Mouse (Mus musculus): ENCODE measurements around the gene Sox5. TPM values are rescaled to one million over a fixed set of nuclear protein-coding genes. Genes with fewer than 3 reads are reported as not detected.
"Not testable (repeated sequence)": the region's sequence is repeated elsewhere in the genome, so short reads cannot be mapped to it uniquely, and the experiment has no call there.

Sox5 gene
- polyA plus RNA-seq, 1 experiment from 2014 or later: 4.9 TPM

- no peaks in the 10 kb centered on the region for H3K4me1 ChIP-seq (replicated peaks)
- DNase-seq: no peak
- ATAC-seq (ENCODE audit: low read depth): no peak
Observed at GRCm38 (mm10) chr6:144197209-144198119, 584.3 kb downstream of the Sox5 start.

GRCm38 (mm10) chr6:144195934-144196333, 585.8 kb downstream of the Sox5 start:
- Histone ChIP-seq H3K9ac (no peak overlapping the region), H3K36me3 (0 out of 2 replicates have a peak, but pooled peaks cover 3% of the 10 kb centered on the region), H3K4me2 (no peak overlapping the region), H3K4me1 (replicated peaks) (no peaks in the 10 kb centered on the region), H3K4me3 (replicated peaks) (no peak overlapping the region), H3K9me3 (replicated peaks) (no peaks in the 10 kb centered on the region), H3K27ac (no peak overlapping the region), H3K27me3 (no peaks in the 10 kb centered on the region)
- DNase-seq (no peak), ATAC-seq (ENCODE audit: low read depth) (no peak)
- 80% methylated on average over 14 of the region's 14 CpGs for WGBS (ENCODE audit: insufficient replicate concordance)

More at GRCm38 (mm10) chr6:144197209-144198119, 584.3 kb downstream of the Sox5 start:
- 72% methylated on average over 16 of the region's 16 CpGs for WGBS (ENCODE audit: insufficient replicate concordance)
- H3K4me3 ChIP-seq (replicated peaks): no peak overlapping the region
- no peaks in the 10 kb centered on the region for H3K9me3 ChIP-seq (replicated peaks)
- H3K9ac ChIP-seq: no peak overlapping the region
- no peaks in the 10 kb centered on the region for H3K27me3 ChIP-seq
- H3K27ac ChIP-seq: no peak overlapping the region
- H3K4me2 ChIP-seq: no peak overlapping the region
- no peaks in the 10 kb centered on the region for H3K36me3 ChIP-seq

- ATAC-seq (ENCODE audit: low read depth) (no peak), DNase-seq (no peak)
- Histone ChIP-seq H3K4me1 (replicated peaks) (no peaks in the 10 kb centered on the region), H3K27ac (no peak overlapping the region), H3K4me2 (no peak overlapping the region), H3K4me3 (replicated peaks) (no peak overlapping the region), H3K27me3 (no peaks in the 10 kb centered on the region), H3K36me3 (no peaks in the 10 kb centered on the region), H3K9me3 (replicated peaks) (no peaks in the 10 kb centered on the region), H3K9ac (no peak overlapping the region)
- 51% methylated on average over 3 of the region's 3 CpGs for WGBS (ENCODE audit: insufficient replicate concordance)
Observed at GRCm38 (mm10) chr6:144183087-144183486, 598.7 kb downstream of the Sox5 start.

GRCm38 (mm10) chr6:144182429-144182828, 599.3 kb downstream of the Sox5 start:
- H3K27ac ChIP-seq; H3K4me1 ChIP-seq (replicated peaks); H3K9me3 ChIP-seq (replicated peaks); DNase-seq; H3K4me2 ChIP-seq; H3K27me3 ChIP-seq; ATAC-seq (ENCODE audit: low read depth); H3K4me3 ChIP-seq (replicated peaks); H3K36me3 ChIP-seq; H3K9ac ChIP-seq: not testable (repeated sequence)
- 78% methylated on average over 13 of the region's 13 CpGs for WGBS (ENCODE audit: insufficient replicate concordance)

GRCm38 (mm10) chr6:144181083-144181866, 600.5 kb downstream of the Sox5 start:
- ATAC-seq (ENCODE audit: low read depth) (no peak), DNase-seq (no peak)
- Histone ChIP-seq H3K4me3 (replicated peaks) (no peak overlapping the region), H3K4me1 (replicated peaks) (no peaks in the 10 kb centered on the region), H3K9ac (no peak overlapping the region), H3K9me3 (replicated peaks) (no peaks in the 10 kb centered on the region), H3K27me3 (no peaks in the 10 kb centered on the region), H3K36me3 (no peaks in the 10 kb centered on the region), H3K4me2 (no peak overlapping the region), H3K27ac (no peak overlapping the region)
- 58% methylated on average over 12 of the region's 12 CpGs for WGBS (ENCODE audit: insufficient replicate concordance)

GRCm38 (mm10) chr6:144179111-144179510, 602.7 kb downstream of the Sox5 start:
- Histone ChIP-seq H3K4me1 (replicated peaks) (no peaks in the 10 kb centered on the region), H3K27ac (no peak overlapping the region), H3K9me3 (replicated peaks) (no peaks in the 10 kb centered on the region), H3K9ac (no peak overlapping the region), H3K4me3 (replicated peaks) (no peak overlapping the region), H3K27me3 (no peaks in the 10 kb centered on the region), H3K4me2 (no peak overlapping the region), H3K36me3 (no peaks in the 10 kb centered on the region)
- no peak for DNase-seq
- WGBS (ENCODE audit: insufficient replicate concordance): 63% methylated on average over 3 of the region's 3 CpGs
- no peak for ATAC-seq (ENCODE audit: low read depth)

- DNase-seq (no peak), ATAC-seq (ENCODE audit: low read depth) (no peak)
- H3K9ac ChIP-seq: no peak overlapping the region
- no peaks in the 10 kb centered on the region for H3K9me3 ChIP-seq (replicated peaks)
- no peaks in the 10 kb centered on the region for H3K27me3 ChIP-seq
- H3K27ac ChIP-seq: no peak overlapping the region
- H3K4me3 ChIP-seq (replicated peaks): no peak overlapping the region
- no peaks in the 10 kb centered on the region for H3K4me1 ChIP-seq (replicated peaks)
- no peak overlapping the region for H3K4me2 ChIP-seq
- H3K36me3 ChIP-seq: no peaks in the 10 kb centered on the region
- 59% methylated on average over 5 of the region's 5 CpGs for WGBS (ENCODE audit: insufficient replicate concordance)
Observed at GRCm38 (mm10) chr6:144176674-144177073, 605.1 kb downstream of the Sox5 start.

GRCm38 (mm10) chr6:144175590-144175989, 606.2 kb downstream of the Sox5 start:
- no peak overlapping the region for H3K4me2 ChIP-seq
- 49% methylated on average over 3 of the region's 3 CpGs for WGBS (ENCODE audit: insufficient replicate concordance)
- DNase-seq (no peak), ATAC-seq (ENCODE audit: low read depth) (no peak)
- H3K27me3 ChIP-seq: no peaks in the 10 kb centered on the region
- H3K4me1 ChIP-seq (replicated peaks): no peaks in the 10 kb centered on the region
- H3K4me3 ChIP-seq (replicated peaks): no peak overlapping the region
- no peak overlapping the region for H3K9ac ChIP-seq
- H3K9me3 ChIP-seq (replicated peaks): no peaks in the 10 kb centered on the region
- no peak overlapping the region for H3K27ac ChIP-seq
- H3K36me3 ChIP-seq: no peaks in the 10 kb centered on the region

GRCm38 (mm10) chr6:144170541-144170940, 611.2 kb downstream of the Sox5 start:
- H3K36me3 ChIP-seq: no peaks in the 10 kb centered on the region
- H3K4me2 ChIP-seq: no peak overlapping the region
- no peak overlapping the region for H3K27ac ChIP-seq
- 52% methylated on average over 4 of the region's 4 CpGs for WGBS (ENCODE audit: insufficient replicate concordance)
- no peaks in the 10 kb centered on the region for H3K4me1 ChIP-seq (replicated peaks)
- no peak overlapping the region for H3K9ac ChIP-seq
- no peak for DNase-seq
- H3K4me3 ChIP-seq (replicated peaks): no peak overlapping the region
- H3K27me3 ChIP-seq: no peaks in the 10 kb centered on the region
- no peaks in the 10 kb centered on the region for H3K9me3 ChIP-seq (replicated peaks)
- ATAC-seq (ENCODE audit: low read depth): no peak

- H3K36me3 ChIP-seq: no peaks in the 10 kb centered on the region
- no peak overlapping the region for H3K9ac ChIP-seq
- H3K27ac ChIP-seq: no peak overlapping the region
- no peaks in the 10 kb centered on the region for H3K4me1 ChIP-seq (replicated peaks)
- no peak for DNase-seq
- no peaks in the 10 kb centered on the region for H3K27me3 ChIP-seq
- no peaks in the 10 kb centered on the region for H3K9me3 ChIP-seq (replicated peaks)
- 65% methylated on average over 4 of the region's 4 CpGs for WGBS (ENCODE audit: insufficient replicate concordance)
- ATAC-seq (ENCODE audit: low read depth): no peak
- H3K4me2 ChIP-seq: no peak overlapping the region
- H3K4me3 ChIP-seq (replicated peaks): no peak overlapping the region
Observed at GRCm38 (mm10) chr6:144169791-144170190, 612.0 kb downstream of the Sox5 start.

GRCm38 (mm10) chr6:144168696-144169476, 612.9 kb downstream of the Sox5 start:
- Histone ChIP-seq H3K9me3 (replicated peaks) (no peaks in the 10 kb centered on the region), H3K36me3 (no peaks in the 10 kb centered on the region), H3K4me2 (no peak overlapping the region), H3K27ac (no peak overlapping the region), H3K4me3 (replicated peaks) (no peak overlapping the region), H3K27me3 (no peaks in the 10 kb centered on the region), H3K9ac (no peak overlapping the region), H3K4me1 (replicated peaks) (no peaks in the 10 kb centered on the region)
- no peak for ATAC-seq (ENCODE audit: low read depth)
- no peak for DNase-seq
- WGBS (ENCODE audit: insufficient replicate concordance): 72% methylated on average over 12 of the region's 12 CpGs
